Comparison of ENCODE assay signal across 23 mouse cellular contexts in the genomic region with DNA sequence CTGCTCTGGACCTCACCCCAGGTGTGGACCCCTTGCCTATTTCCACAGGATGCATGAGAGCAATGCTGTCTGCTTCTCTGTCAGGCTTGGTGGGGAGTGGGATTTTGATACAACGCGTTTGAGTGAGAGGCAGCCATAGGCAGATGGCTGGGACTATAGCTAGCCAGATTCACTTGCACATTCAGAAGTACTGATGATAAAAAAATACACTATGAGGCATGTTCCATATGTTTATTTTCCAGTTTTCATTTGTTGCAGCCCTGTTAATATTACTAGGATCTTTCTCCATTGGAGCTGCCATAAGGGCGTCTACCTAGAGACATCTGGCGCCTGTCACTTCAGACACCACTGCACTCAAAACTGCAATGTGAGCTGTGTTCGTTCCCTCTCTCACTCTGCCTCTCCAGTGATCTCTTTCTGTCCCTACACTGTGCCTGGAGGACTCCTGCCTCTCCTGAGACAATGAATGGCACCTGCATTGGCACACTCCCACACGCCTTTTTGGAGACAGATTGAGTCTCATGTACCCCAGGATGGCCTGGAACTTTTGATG.
DNase-seq lines count a peak whose midpoint lies in the region; ATAC-seq and TF ChIP-seq lines count a peak whose summit lies in the region.
"Had no signal": no experiment of that assay in that cellular context is flagged by ENCODE, and none has a peak within 500 bp of the region (broad histone marks: within the 10 kb centered on the region; RNA-seq: fewer than 3 reads in every experiment).

No protein-coding gene starts in this region.

- H3K9ac ChIP-seq in forebrain, embryonic 15.5 days (replicated peaks): no peak overlapping the region
- no peak overlapping the region for H3K9ac ChIP-seq in forebrain, postnatal 0 days
- no peak overlapping the region for H3K9ac ChIP-seq in intestine, embryonic 15.5 days
- H3K9ac ChIP-seq: embryonic facial prominence, embryonic 13.5 days; heart, embryonic 12.5 days; heart, embryonic 15.5 days; hindbrain, embryonic 13.5 days had no signal

- H3K4me1 ChIP-seq in forebrain, embryonic 15.5 days: peaks cover 54% of the 10 kb centered on the region
- peaks cover 7% of the 10 kb centered on the region; the same call in 1 of the 2 replicates for H3K4me1 ChIP-seq in forebrain, embryonic 10.5 days
- H3K4me1 ChIP-seq in forebrain, postnatal 0 days (ENCODE audit: insufficient read depth): peaks cover 10% of the 10 kb centered on the region; the same call in 1 of the 2 replicates
- H3K4me1 ChIP-seq in intestine, embryonic 15.5 days (replicated peaks): no peaks in the 10 kb centered on the region
- H3K4me1 ChIP-seq: heart, embryonic 12.5 days; heart, embryonic 15.5 days; hindbrain, embryonic 10.5 days had no signal

- TF ChIP-seq CTCF in forebrain, postnatal 0 days (IDR thresholded peaks at IDR 0.05; ENCODE audit: low read depth): no peak

- no peaks in the 10 kb centered on the region for H3K36me3 ChIP-seq in forebrain, embryonic 15.5 days
- no peaks in the 10 kb centered on the region for H3K36me3 ChIP-seq in forebrain, embryonic 10.5 days (replicated peaks)
- H3K36me3 ChIP-seq in forebrain, postnatal 0 days (ENCODE audit: insufficient read depth): no peaks in the 10 kb centered on the region
- H3K36me3 ChIP-seq in intestine, embryonic 15.5 days: no peaks in the 10 kb centered on the region
- H3K36me3 ChIP-seq: embryonic facial prominence, embryonic 10.5 days; embryonic facial prominence, embryonic 13.5 days; heart, embryonic 12.5 days; heart, embryonic 15.5 days; hindbrain, embryonic 10.5 days; hindbrain, embryonic 13.5 days had no signal

- H3K4me2 ChIP-seq in forebrain, embryonic 15.5 days (replicated peaks): no peak overlapping the region
- H3K4me2 ChIP-seq in forebrain, postnatal 0 days (ENCODE audit: low read depth): no peak overlapping the region
- no peak overlapping the region for H3K4me2 ChIP-seq in intestine, embryonic 15.5 days (replicated peaks)
- H3K4me2 ChIP-seq: embryonic facial prominence, embryonic 13.5 days; heart, embryonic 12.5 days; heart, embryonic 15.5 days; hindbrain, embryonic 13.5 days had no signal

- DNase-seq in forebrain, embryonic 10.5 days (ENCODE audit: extremely low spot score, low spot score): no peak
- DNase-seq in layer of hippocampus, adult 9-11 months: peak; percentile 22
- DNase-seq in layer of hippocampus, postnatal 25 days (ENCODE audit: extremely low spot score in 1 of 2, low spot score in 1 of 2): no peak
- no peak for DNase-seq in forebrain, postnatal 0 days
- DNase-seq: adrenal gland, adult 2 months; adrenal gland, postnatal 14 days; gastrocnemius, adult 2 months; gastrocnemius, postnatal 25 days; heart, adult 18-20 months; heart, postnatal 10 days; heart, postnatal 36 days had no signal

- H3K27ac ChIP-seq in forebrain, embryonic 15.5 days (replicated peaks): peak overlapping the region; percentile 59
- H3K27ac ChIP-seq in forebrain, embryonic 10.5 days: no peak overlapping the region
- no peak overlapping the region for H3K27ac ChIP-seq in forebrain, postnatal 0 days (ENCODE audit: low read depth, low read length)
- H3K27ac ChIP-seq in intestine, embryonic 15.5 days: no peak overlapping the region
- H3K27ac ChIP-seq: embryonic facial prominence, embryonic 10.5 days; embryonic facial prominence, embryonic 13.5 days; gastrocnemius, adult 2 months; heart, embryonic 15.5 days; hindbrain, embryonic 10.5 days; hindbrain, embryonic 13.5 days had no signal

- WGBS in forebrain, embryonic 15.5 days: 73% methylated on average over 6 of the region's 6 CpGs
- 92% methylated on average over 6 of the region's 6 CpGs for WGBS in forebrain, embryonic 10.5 days
- WGBS in forebrain, postnatal 0 days: 68% methylated on average over 6 of the region's 6 CpGs
- 90% methylated on average over 6 of the region's 6 CpGs for WGBS in intestine, embryonic 15.5 days

- H3K9me3 ChIP-seq in forebrain, embryonic 15.5 days: no peaks in the 10 kb centered on the region
- no peaks in the 10 kb centered on the region; the same call in 1 of the 2 replicates for H3K9me3 ChIP-seq in forebrain, embryonic 10.5 days
- H3K9me3 ChIP-seq in forebrain, postnatal 0 days (ENCODE audit: low read length): no peaks in the 10 kb centered on the region
- no peaks in the 10 kb centered on the region for H3K9me3 ChIP-seq in intestine, embryonic 15.5 days
- H3K9me3 ChIP-seq: embryonic facial prominence, embryonic 10.5 days; embryonic facial prominence, embryonic 13.5 days; heart, embryonic 15.5 days; hindbrain, embryonic 10.5 days; hindbrain, embryonic 13.5 days had no signal

- no peaks in the 10 kb centered on the region for H3K27me3 ChIP-seq in forebrain, embryonic 15.5 days
- no peaks in the 10 kb centered on the region for H3K27me3 ChIP-seq in forebrain, embryonic 10.5 days (ENCODE audit: poor library complexity, severe bottlenecking)
- no peaks in the 10 kb centered on the region for H3K27me3 ChIP-seq in forebrain, postnatal 0 days (ENCODE audit: insufficient read depth, low read length)
- H3K27me3 ChIP-seq in intestine, embryonic 15.5 days (replicated peaks): no peaks in the 10 kb centered on the region
- H3K27me3 ChIP-seq: embryonic facial prominence, embryonic 13.5 days; heart, embryonic 12.5 days; heart, embryonic 15.5 days; hindbrain, embryonic 13.5 days had no signal

- H3K4me3 ChIP-seq in forebrain, embryonic 15.5 days: no peak overlapping the region
- no peak overlapping the region for H3K4me3 ChIP-seq in forebrain, embryonic 10.5 days
- no peak overlapping the region for H3K4me3 ChIP-seq in forebrain, postnatal 0 days (ENCODE audit: low read depth, low read length)
- no peak overlapping the region for H3K4me3 ChIP-seq in intestine, embryonic 15.5 days (replicated peaks)
- H3K4me3 ChIP-seq: embryonic facial prominence, embryonic 10.5 days; embryonic facial prominence, embryonic 13.5 days; erythroblast, embryonic 14.5 days; gastrocnemius, adult 2 months; heart, embryonic 12.5 days; heart, embryonic 15.5 days; hindbrain, embryonic 10.5 days; hindbrain, embryonic 13.5 days had no signal

- ATAC-seq in forebrain, embryonic 15.5 days (replicated peaks): peak; percentile 46; the same call in 1 of the 2 replicates
- 0 out of 2 replicates have a peak, but pooled peaks have one; percentile 33 for ATAC-seq in forebrain, postnatal 0 days
- no peak for ATAC-seq in intestine, embryonic 15.5 days
- ATAC-seq: CD4-positive, CD25-positive, alpha-beta regulatory T cell, adult 4 months; hindbrain, embryonic 16.5 days; intestine, embryonic 16.5 days had no signal
